19 mouse cellular contexts compared by ENCODE assay signal in genomic region chrX:162552383-162552782, GRCm38 (mm10).
A peak's percentile ranks its signal among the peaks of the same experiment; 100 is the strongest.
DNase-seq lines count a peak whose midpoint lies in the region; ATAC-seq lines count a peak whose summit lies in the region.
"Had no signal": no experiment of that assay in that cellular context is flagged by ENCODE, and none has a peak within 500 bp of the region (broad histone marks: within the 10 kb centered on the region; RNA-seq: fewer than 3 reads in every experiment).

No protein-coding gene starts in this region.

- WGBS in hindbrain, embryonic 13.5 days, result 37% methylated on average over 8 of the region's 8 CpGs
- WGBS in hindbrain, embryonic 10.5 days, result 35% methylated on average over 8 of the region's 8 CpGs
- 43% methylated on average over 8 of the region's 8 CpGs for WGBS in midbrain, embryonic 14.5 days
- 45% methylated on average over 8 of the region's 8 CpGs for WGBS in midbrain, embryonic 11.5 days
- 47% methylated on average over 8 of the region's 8 CpGs for WGBS in hindbrain, embryonic 15.5 days

- H3K27ac ChIP-seq in hindbrain, embryonic 13.5 days, result peak overlapping the region; percentile 73; the same call in 1 of the 2 replicates
- no peak overlapping the region for H3K27ac ChIP-seq in hindbrain, embryonic 10.5 days
- H3K27ac ChIP-seq in midbrain, embryonic 14.5 days (replicated peaks; ENCODE audit: low read depth, low read length), result 0 out of 2 replicates have a peak overlapping the region, but pooled peaks have one; percentile 41
- no peak overlapping the region for H3K27ac ChIP-seq in midbrain, embryonic 11.5 days (ENCODE audit: low read depth, low read length)
- peak overlapping the region; percentile 62; the same call in 1 of the 2 replicates for H3K27ac ChIP-seq in hindbrain, embryonic 15.5 days (replicated peaks)
- H3K27ac ChIP-seq: neural tube, embryonic 13.5 days had no signal

- H3K27me3 ChIP-seq in hindbrain, embryonic 13.5 days, result peaks cover 32% of the 10 kb centered on the region; the same call in 1 of the 2 replicates
- H3K27me3 ChIP-seq in hindbrain, embryonic 10.5 days (ENCODE audit: insufficient read depth, poor library complexity, severe bottlenecking), result peaks cover 73% of the 10 kb centered on the region
- H3K27me3 ChIP-seq in midbrain, embryonic 14.5 days (ENCODE audit: control insufficient read depth, insufficient read depth, low read length), result 0 out of 2 replicates have a peak, but pooled peaks cover 5% of the 10 kb centered on the region
- peaks cover 7% of the 10 kb centered on the region for H3K27me3 ChIP-seq in midbrain, embryonic 11.5 days (ENCODE audit: control insufficient read depth, insufficient read depth, low read length)
- H3K27me3 ChIP-seq in hindbrain, embryonic 15.5 days, result 0 out of 2 replicates have a peak, but pooled peaks cover 2% of the 10 kb centered on the region

- H3K9ac ChIP-seq in hindbrain, embryonic 13.5 days, result no peak overlapping the region
- H3K9ac ChIP-seq in midbrain, embryonic 14.5 days (replicated peaks; ENCODE audit: low read length), result no peak overlapping the region
- H3K9ac ChIP-seq in midbrain, embryonic 11.5 days (ENCODE audit: low read length), result no peak overlapping the region
- H3K9ac ChIP-seq in hindbrain, embryonic 15.5 days, result no peak overlapping the region
- H3K9ac ChIP-seq: lung, embryonic 14.5 days; neural tube, embryonic 13.5 days had no signal

- no peak overlapping the region for H3K4me2 ChIP-seq in hindbrain, embryonic 13.5 days
- H3K4me2 ChIP-seq in midbrain, embryonic 14.5 days (ENCODE audit: low read length), result no peak overlapping the region
- no peak overlapping the region for H3K4me2 ChIP-seq in midbrain, embryonic 11.5 days
- H3K4me2 ChIP-seq in hindbrain, embryonic 15.5 days, result peak overlapping the region; percentile 6; the same call in 1 of the 2 replicates
- H3K4me2 ChIP-seq: liver, embryonic 11.5 days; lung, embryonic 14.5 days; neural tube, embryonic 13.5 days had no signal

- no peaks in the 10 kb centered on the region for H3K36me3 ChIP-seq in hindbrain, embryonic 13.5 days
- H3K36me3 ChIP-seq in hindbrain, embryonic 10.5 days, result no peaks in the 10 kb centered on the region
- no peaks in the 10 kb centered on the region for H3K36me3 ChIP-seq in midbrain, embryonic 14.5 days (ENCODE audit: control insufficient read depth, insufficient read depth, low read length)
- H3K36me3 ChIP-seq in midbrain, embryonic 11.5 days (ENCODE audit: control insufficient read depth, insufficient read depth, low read length), result no peaks in the 10 kb centered on the region
- no peaks in the 10 kb centered on the region for H3K36me3 ChIP-seq in hindbrain, embryonic 15.5 days
- H3K36me3 ChIP-seq: neural tube, embryonic 13.5 days had no signal

- peaks cover 7% of the 10 kb centered on the region for H3K4me1 ChIP-seq in hindbrain, embryonic 13.5 days (replicated peaks)
- H3K4me1 ChIP-seq in hindbrain, embryonic 10.5 days (replicated peaks), result no peaks in the 10 kb centered on the region
- H3K4me1 ChIP-seq in midbrain, embryonic 14.5 days (ENCODE audit: control insufficient read depth, insufficient read depth, low read length), result no peaks in the 10 kb centered on the region
- H3K4me1 ChIP-seq in midbrain, embryonic 11.5 days (ENCODE audit: control insufficient read depth, insufficient read depth, low read length), result no peaks in the 10 kb centered on the region
- no peaks in the 10 kb centered on the region for H3K4me1 ChIP-seq in hindbrain, embryonic 15.5 days (replicated peaks)

- 0 out of 2 replicates have a peak, but pooled peaks have one; percentile 49 for ATAC-seq in hindbrain, embryonic 13.5 days (ENCODE audit: low FRiP score)
- ATAC-seq in midbrain, embryonic 14.5 days (ENCODE audit: low FRiP score, low TSS enrichment), result no peak
- ATAC-seq in midbrain, embryonic 11.5 days (ENCODE audit: low FRiP score), result no peak
- peak; percentile 54; the same call in 1 of the 2 replicates for ATAC-seq in hindbrain, embryonic 15.5 days (ENCODE audit: low FRiP score, low read depth)
- no peak for ATAC-seq in erythroid progenitor cell, adult 5-6 weeks (replicated peaks; ENCODE audit: low FRiP score, poor library complexity, severe bottlenecking)
- ATAC-seq: activated CD4-positive, CD25-positive, alpha-beta regulatory T cell, adult 4 months; forebrain, embryonic 16.5 days; intestine, postnatal 0 days; Patski had no signal

- no peak for DNase-seq in hindbrain, embryonic 10.5 days (ENCODE audit: low spot score)
- DNase-seq in midbrain, embryonic 14.5 days, result peak; percentile 10
- no peak for DNase-seq in midbrain, embryonic 11.5 days (ENCODE audit: low spot score, missing footprints)
- no peak for DNase-seq in gastrocnemius, postnatal 10 days
- DNase-seq: cerebellum, postnatal 14 days; heart, adult 11 months; heart, postnatal 4 days; left cerebral cortex, postnatal 4 days; lung, embryonic 14.5 days; right cerebral cortex, adult 18-20 months had no signal

- no peaks in the 10 kb centered on the region for H3K9me3 ChIP-seq in hindbrain, embryonic 13.5 days
- H3K9me3 ChIP-seq in hindbrain, embryonic 10.5 days, result no peaks in the 10 kb centered on the region
- H3K9me3 ChIP-seq in midbrain, embryonic 14.5 days (ENCODE audit: control insufficient read depth, low read length), result no peaks in the 10 kb centered on the region
- no peaks in the 10 kb centered on the region for H3K9me3 ChIP-seq in midbrain, embryonic 11.5 days (ENCODE audit: control insufficient read depth, low read length)
- no peaks in the 10 kb centered on the region for H3K9me3 ChIP-seq in hindbrain, embryonic 15.5 days
- H3K9me3 ChIP-seq: neural tube, embryonic 13.5 days had no signal

- no peak overlapping the region for H3K4me3 ChIP-seq in hindbrain, embryonic 13.5 days
- H3K4me3 ChIP-seq in hindbrain, embryonic 10.5 days, result no peak overlapping the region
- H3K4me3 ChIP-seq in midbrain, embryonic 14.5 days (replicated peaks; ENCODE audit: low read depth, low read length), result no peak overlapping the region
- no peak overlapping the region for H3K4me3 ChIP-seq in midbrain, embryonic 11.5 days (ENCODE audit: low read depth, low read length)
- H3K4me3 ChIP-seq in hindbrain, embryonic 15.5 days, result no peak overlapping the region
- H3K4me3 ChIP-seq: neural tube, embryonic 13.5 days had no signal

Comparison
In these comparisons a context has a peak if more than half of its experiments do, and no peak if none do; other contexts are left out.
1. H3K27ac ChIP-seq: peak in hindbrain, embryonic 13.5 days (single experiment), midbrain, embryonic 14.5 days (single experiment) and hindbrain, embryonic 15.5 days (single experiment); none in hindbrain, embryonic 10.5 days (single experiment) and midbrain, embryonic 11.5 days (single experiment).
2. ATAC-seq: peak in hindbrain, embryonic 13.5 days (single experiment) and hindbrain, embryonic 15.5 days (single experiment); none in midbrain, embryonic 14.5 days (single experiment), midbrain, embryonic 11.5 days (single experiment) and erythroid progenitor cell, adult 5-6 weeks (single experiment).